Mouse (Mus musculus): ENCODE results near the gene Spata22. TPM values are rescaled to one million over a fixed set of nuclear protein-coding genes. Genes with fewer than 3 reads are reported as not detected.
"Not testable (repeated sequence)": the region's sequence is repeated elsewhere in the genome, so short reads cannot be mapped to it uniquely, and the experiment has no call there.

The Spata22 gene
- not detected for total RNA-seq (2021)
- long read RNA-seq, experiment 1, result 0 reads
- long read RNA-seq, experiment 2, result 0 reads

GRCm38 (mm10) chr11:73329442-73329841 is at the start of gene Spata22, which contains the start of the genes Aspa and Gm49340:
TSS of gene Spata22 (plus strand) at chr11:73329741.
TSS of gene Aspa (minus strand) at chr11:73329596.
TSS of gene Gm49340 (plus strand) at chr11:73329741.
- DNase-seq (ENCODE audit: low spot score), result no peak

GRCm38 (mm10) chr11:73280710-73281109 is 48.8 kb upstream of the Spata22 start:
- DNase-seq (ENCODE audit: low spot score), result no peak

GRCm38 (mm10) chr11:73281528-73282027 is 48.0 kb upstream of the Spata22 start:
- peak; percentile 30 for DNase-seq (ENCODE audit: low spot score)

- DNase-seq (ENCODE audit: low spot score), result no peak
These were observed 46.2 kb upstream of the Spata22 start for GRCm38 (mm10) chr11:73283369-73283768.

GRCm38 (mm10) chr11:73283926-73284325 is 45.6 kb upstream of the Spata22 start:
- DNase-seq (ENCODE audit: low spot score), result no peak

GRCm38 (mm10) chr11:73284351-73284750 is 45.2 kb upstream of the Spata22 start:
- peak; percentile 10 for DNase-seq (ENCODE audit: low spot score)

GRCm38 (mm10) chr11:73289621-73290020 is 39.9 kb upstream of the Spata22 start:
- no peak for DNase-seq (ENCODE audit: low spot score)

- DNase-seq (ENCODE audit: low spot score), result no peak
These were observed 26.4 kb upstream of the Spata22 start for GRCm38 (mm10) chr11:73303123-73303522.

GRCm38 (mm10) chr11:73315961-73316360 is 13.6 kb upstream of the Spata22 start:
- no peak for DNase-seq (ENCODE audit: low spot score)

- DNase-seq (ENCODE audit: low spot score), result not testable (repeated sequence)
These were observed 11.0 kb upstream of the Spata22 start for GRCm38 (mm10) chr11:73318581-73318980.

GRCm38 (mm10) chr11:73321064-73321463 is 8.5 kb upstream of the Spata22 start:
- not testable (repeated sequence) for DNase-seq (ENCODE audit: low spot score)

GRCm38 (mm10) chr11:73323906-73324830 is 5.4 kb upstream of the Spata22 start:
- DNase-seq (ENCODE audit: low spot score), result no peak

- peak; percentile 4 for DNase-seq (ENCODE audit: low spot score)
These were observed 3.1 kb upstream of the Spata22 start for GRCm38 (mm10) chr11:73326485-73326886.

- DNase-seq (ENCODE audit: low spot score), result no peak
These were observed 2.2 kb upstream of the Spata22 start for GRCm38 (mm10) chr11:73327361-73327760.

- no peak for DNase-seq (ENCODE audit: low spot score)
These were observed 3.8 kb downstream of the Spata22 start for GRCm38 (mm10) chr11:73333357-73333756.

GRCm38 (mm10) chr11:73336919-73337318 is 7.4 kb downstream of the Spata22 start:
- DNase-seq (ENCODE audit: low spot score), result no peak

GRCm38 (mm10) chr11:73350483-73350882 is 20.9 kb downstream of the Spata22 start, which contains the start of gene Olfr20:
TSS of gene Olfr20 (plus strand) at chr11:73350783.
- no peak for DNase-seq (ENCODE audit: low spot score)

- DNase-seq (ENCODE audit: low spot score), result no peak
These were observed 41.4 kb downstream of the Spata22 start, which contains the start of gene Olfr376 for GRCm38 (mm10) chr11:73370946-73371345. TSS of gene Olfr376 (plus strand) at chr11:73371246.

GRCm38 (mm10) chr11:73395374-73395773 is 65.8 kb downstream of the Spata22 start:
- DNase-seq (ENCODE audit: low spot score), result no peak
